Mouse (Mus musculus) lung, embryonic 14.5 days (tissue): ENCODE results near the gene Dpf3. TPM values are rescaled to one million over a fixed set of nuclear protein-coding genes. Genes with fewer than 3 reads are reported as not detected.

Source experiments
- ATAC-seq: fragments of 200-750 bp; cut with Nextera tagmentation; 2 replicates; pipeline ENCODE4 v1.8.0; 2017; ENCODE audit warnings: mild to moderate bottlenecking, moderate TSS enrichment, moderate library complexity; ENCODE audit not compliant: insufficient read depth
- DNase-seq: peaks from one replicate; pipeline ENCODE4 v3.0.0-alpha.2; 2015
- H3K27ac ChIP-seq: fragments of 300-500 bp; sonication (generic); 2 replicates; pipeline ENCODE4 v1.5.1; 2014; ENCODE audit warnings: low read depth, mild to moderate bottlenecking, moderate library complexity
- H3K27me3 ChIP-seq: fragments of 300-500 bp; sonication (generic); 2 replicates; pipeline ENCODE4 v1.6.1; 2014; ENCODE audit warnings: low read length, control low read depth; ENCODE audit not compliant: insufficient read depth
- H3K36me3 ChIP-seq: fragments of 300-500 bp; sonication (generic); 2 replicates; pipeline ENCODE4 v1.6.1; 2014; ENCODE audit warnings: control low read depth; ENCODE audit not compliant: insufficient read depth
- H3K4me1 ChIP-seq: fragments of 300-500 bp; sonication (generic); 2 replicates; pipeline ENCODE4 v1.6.1; 2014; ENCODE audit warnings: antibody characterized with exemption, control low read depth; ENCODE audit not compliant: insufficient read depth
- H3K4me2 ChIP-seq: fragments of 300-500 bp; sonication (generic); 2 replicates; pipeline ENCODE4 v1.6.1; 2014; ENCODE audit warnings: mild to moderate bottlenecking
- H3K4me3 ChIP-seq: fragments of 300-500 bp; sonication (generic); 2 replicates; pipeline ENCODE4 v1.5.1; 2014; ENCODE audit warnings: low read depth, low read length
- H3K9ac ChIP-seq: fragments of 300-500 bp; sonication (generic); 2 replicates; pipeline ENCODE4 v1.6.1; 2014
- H3K9me3 ChIP-seq: fragments of 300-500 bp; sonication (generic); 2 replicates; pipeline ENCODE4 v1.6.1; 2016; ENCODE audit warnings: low read depth, low read length, control low read depth
- CTCF ChIP-seq: IDR thresholded peaks from 2 replicates; pipeline ENCODE4 v1.5.1; 2016; ENCODE audit warnings: antibody characterized with exemption, low read depth
- WGBS: fragments of 180-500 bp; shearing (Covaris S2); extraction: QIAGEN DNeasy Blood & Tissue Kit; methylation state at CpG from one replicate; pipeline ENCODE4 v1.1.7; 2014; 5-methylcytosine and 5-hydroxymethylcytosine counted together
- polyA plus RNA-seq: library from polyadenylated mRNA; unstranded; fragments of >200 nt; fragmentation: Nextera tagmentation; extraction: Ambion mirVana; gene quantifications from 2 replicates; pipeline ENCODE4 v1.2.1, GENCODE M21; 2014

Gene Dpf3
- polyA plus RNA-seq, 1 experiment from 2014 or later, result 3.1 TPM

DNA sequence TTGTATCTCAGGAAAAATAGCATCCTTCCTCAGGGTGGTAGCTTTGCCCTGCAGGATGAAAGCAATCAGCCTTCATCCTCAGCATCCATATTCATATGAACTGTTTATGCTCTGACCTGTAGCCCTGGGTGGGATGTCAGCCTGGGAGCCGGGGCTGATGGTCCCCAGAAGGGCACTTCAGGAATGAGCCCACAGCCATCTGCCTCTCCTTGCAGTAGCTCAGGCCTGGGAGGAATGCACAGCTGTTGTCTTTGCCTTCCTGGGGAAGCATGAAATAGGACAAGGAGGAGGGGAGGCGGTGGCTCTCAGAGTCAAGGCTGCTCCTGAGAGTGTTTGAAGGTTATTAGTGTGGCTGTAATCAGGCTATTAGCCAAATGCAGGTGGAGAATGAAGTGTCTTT is 308.7 kb downstream of the Dpf3 start:
- no peak overlapping the region for H3K9ac ChIP-seq
- no peaks in the 10 kb centered on the region for H3K9me3 ChIP-seq
- DNase-seq (no peak), ATAC-seq (no peak)
- H3K36me3 ChIP-seq, result no peaks in the 10 kb centered on the region
- no peak for TF ChIP-seq CTCF
- no peak overlapping the region for H3K4me3 ChIP-seq
- H3K4me2 ChIP-seq, result no peak overlapping the region
- H3K27ac ChIP-seq, result no peak overlapping the region
- 50% methylated on average over 2 of the region's 2 CpGs for WGBS
- no peaks in the 10 kb centered on the region for H3K4me1 ChIP-seq
- no peaks in the 10 kb centered on the region for H3K27me3 ChIP-seq

DNA sequence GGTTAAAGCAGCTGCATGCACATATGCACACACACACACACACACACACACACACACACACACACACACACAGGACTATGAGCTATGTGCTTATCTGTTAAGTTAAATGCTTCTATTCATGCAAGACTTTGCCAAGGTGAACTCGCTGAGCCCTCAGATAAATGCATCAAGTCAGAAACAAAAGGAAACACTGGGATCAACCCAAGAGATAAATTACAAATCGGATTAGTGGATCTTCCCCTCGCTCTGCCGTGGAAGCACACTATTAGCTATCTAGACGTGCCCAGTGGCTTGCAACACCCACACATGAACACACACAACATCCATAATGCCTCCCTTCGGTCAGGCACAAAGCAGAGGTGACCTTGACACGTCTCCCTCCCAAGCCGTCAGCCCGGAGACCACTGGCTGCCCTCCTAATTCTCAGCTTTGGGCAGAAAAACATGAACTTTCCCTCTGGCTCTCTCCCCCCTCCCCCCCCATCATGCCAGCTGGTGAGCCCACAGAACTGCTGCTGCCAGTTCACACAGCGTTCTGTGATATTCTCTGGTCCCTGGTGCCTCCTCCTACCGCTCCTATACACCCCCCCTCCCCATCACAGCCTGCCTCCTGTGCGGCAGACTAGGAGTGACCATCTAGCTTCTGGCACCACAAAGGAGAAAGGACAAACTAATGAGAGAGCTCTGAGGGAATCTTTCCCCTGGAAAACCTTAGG is 317.9 kb downstream of the Dpf3 start:
- no peak overlapping the region for H3K27ac ChIP-seq
- 36% methylated on average over 12 of the region's 12 CpGs for WGBS
- DNase-seq (no peak), ATAC-seq (no peak)
- H3K4me3 ChIP-seq, result no peak overlapping the region
- peaks cover 4% of the 10 kb centered on the region; the same call in 1 of the 2 replicates for H3K4me1 ChIP-seq
- H3K9ac ChIP-seq, result no peak overlapping the region
- no peaks in the 10 kb centered on the region for H3K9me3 ChIP-seq
- no peaks in the 10 kb centered on the region for H3K27me3 ChIP-seq
- no peak overlapping the region for H3K4me2 ChIP-seq
- TF ChIP-seq CTCF, result no peak
- H3K36me3 ChIP-seq, result no peaks in the 10 kb centered on the region

GRCm38 (mm10) chr12:83168310-83168709 is 319.2 kb downstream of the Dpf3 start:
- H3K36me3 ChIP-seq, result no peaks in the 10 kb centered on the region
- no peaks in the 10 kb centered on the region for H3K27me3 ChIP-seq
- no peak for TF ChIP-seq CTCF
- WGBS, result 68% methylated on average over 6 of the region's 6 CpGs
- H3K9ac ChIP-seq, result no peak overlapping the region
- H3K27ac ChIP-seq, result no peak overlapping the region
- DNase-seq (no peak), ATAC-seq (no peak)
- no peak overlapping the region for H3K4me3 ChIP-seq
- peaks cover 4% of the 10 kb centered on the region; the same call in 1 of the 2 replicates for H3K4me1 ChIP-seq
- H3K9me3 ChIP-seq, result no peaks in the 10 kb centered on the region
- H3K4me2 ChIP-seq, result no peak overlapping the region

DNA sequence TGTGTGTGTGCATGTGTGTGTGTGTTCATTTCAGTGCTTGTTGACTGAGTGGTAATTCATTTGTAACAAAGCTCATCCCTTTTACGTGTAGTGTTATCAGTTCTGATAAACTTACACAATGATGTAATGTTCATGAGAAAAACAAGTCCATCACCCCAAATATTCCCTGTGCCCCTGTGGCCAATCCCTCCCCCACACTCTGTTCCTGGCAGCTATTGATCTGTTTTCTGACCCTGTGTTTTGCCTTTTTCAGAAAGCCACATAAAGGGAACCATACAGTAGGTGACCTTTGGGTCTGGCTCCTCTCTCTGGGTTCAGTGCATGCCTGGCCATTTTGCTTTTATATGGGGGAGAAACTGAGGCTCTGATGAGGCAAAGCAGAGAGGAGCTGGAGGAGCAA is 322.5 kb downstream of the Dpf3 start:
- Histone ChIP-seq H3K9ac (no peak overlapping the region), H3K4me3 (no peak overlapping the region), H3K36me3 (no peaks in the 10 kb centered on the region), H3K27me3 (no peaks in the 10 kb centered on the region), H3K4me1 (peaks cover 4% of the 10 kb centered on the region; the same call in 1 of the 2 replicates), H3K27ac (no peak overlapping the region), H3K9me3 (no peaks in the 10 kb centered on the region), H3K4me2 (no peak overlapping the region)
- WGBS, result 58% methylated on average over 1 of the region's 1 CpGs
- no peak for DNase-seq
- no peak for TF ChIP-seq CTCF
- ATAC-seq, result no peak

Other genes starting within 250 kb of the Dpf3 start
- 21.3 and 25.1 TPM in 2 replicates for gene Dcaf4, start 32.8 kb upstream of the Dpf3 start, polyA plus RNA-seq
- 14.7 and 16.6 TPM in 2 replicates for gene Zfyve1, start 109.5 kb upstream of the Dpf3 start, polyA plus RNA-seq
- gene Rbm25, start 143.5 kb upstream of the Dpf3 start, polyA plus RNA-seq, result 254 and 260 TPM in 2 replicates
- 61.3 and 62.2 TPM in 2 replicates for gene Psen1, start 200.4 kb upstream of the Dpf3 start, polyA plus RNA-seq